Mouse (Mus musculus) heart, adult 2 months (tissue): ENCODE results near the gene Mark2. TPM values are rescaled to one million over a fixed set of nuclear protein-coding genes. Genes with fewer than 3 reads are reported as not detected.

Source experiments
- DNase-seq, 2 experiments: peaks; one replicate each; pipeline ENCODE4 v3.0.0; 2021
- H3K27ac ChIP-seq: fragments of 200-600 bp; 2 replicates; pipeline ENCODE4 v1.8.1; 2022
- H3K27me3 ChIP-seq: fragments of 200-500 bp; 2 replicates; pipeline ENCODE4 v1.6.1; 2012; ENCODE audit warnings: mild to moderate bottlenecking, low read length, inconsistent platforms, mixed read lengths; ENCODE audit not compliant: control insufficient read depth, insufficient read depth
- H3K36me3 ChIP-seq: fragments of 200-500 bp; 2 replicates; pipeline ENCODE4 v1.6.1; 2012; ENCODE audit warnings: low read length, inconsistent platforms; ENCODE audit not compliant: control insufficient read depth, insufficient read depth
- H3K4me1 ChIP-seq: fragments of 200-500 bp; 2 replicates; pipeline ENCODE4 v1.6.1; 2011; ENCODE audit warnings: low read length; ENCODE audit not compliant: control insufficient read depth, insufficient read depth
- H3K4me3 ChIP-seq: fragments of 200-600 bp; 2 replicates; pipeline ENCODE4 v1.8.1; 2022
- H3K79me2 ChIP-seq: fragments of 200-500 bp; replicated peaks from 2 replicates; pipeline ENCODE4 v1.6.1; 2012; ENCODE audit warnings: mild to moderate bottlenecking, inconsistent platforms, low read length, moderate library complexity, mixed read lengths; ENCODE audit not compliant: control insufficient read depth, insufficient read depth
- H3K9ac ChIP-seq: fragments of 200-500 bp; 2 replicates; pipeline ENCODE4 v1.6.1; 2012; ENCODE audit warnings: low read depth, mild to moderate bottlenecking, control low read depth, inconsistent platforms, low read length, mixed read lengths
- CTCF ChIP-seq: fragments of 200-600 bp; IDR thresholded peaks from 2 replicates; pipeline ENCODE4 v1.8.1; 2022; ENCODE audit warnings: antibody characterized with exemption, mild to moderate bottlenecking, moderate library complexity
- EP300 ChIP-seq: fragments of 200-500 bp; IDR thresholded peaks from 2 replicates; pipeline ENCODE4 v1.6.1; 2011; ENCODE audit warnings: low read depth, low read length, control low read depth; ENCODE audit not compliant: insufficient read depth
- POLR2A ChIP-seq: fragments of 200-500 bp; IDR thresholded peaks from 2 replicates; pipeline ENCODE4 v1.6.1; 2011; ENCODE audit warnings: mild to moderate bottlenecking, low read depth, low read length, control low read depth; ENCODE audit not compliant: insufficient read depth
- WGBS: fragments of 180-500 bp; shearing (Covaris S2); methylation state at CpG from one replicate; pipeline ENCODE4 v1.1.7; 2018; 5-methylcytosine and 5-hydroxymethylcytosine counted together
- intact Hi-C: fragments of 180-260 bp; cut with DNase I; formaldehyde crosslinking; loops from one replicate; pipeline ENCODE4 v1.15.1; 2025
- polyA plus RNA-seq: library from polyadenylated mRNA; depleted of rRNA; stranded (reverse); fragments of >200 nt; gene quantifications from 2 replicates; pipeline ENCODE4 v1.2.3, GENCODE M21; 2012
- total RNA-seq, 2 experiments: library from RNA; stranded (reverse); gene quantifications; 2 replicates each; pipeline ENCODE4 v1.2.3; 2021

The Mark2 gene
- total and polyA plus RNA-seq, 3 experiments, result 46.2 to 53.8 (median 53.1) TPM

- no peak for TF ChIP-seq EP300
- no peak for TF ChIP-seq CTCF
- no peak for TF ChIP-seq POLR2A
- Histone ChIP-seq H3K27me3 (no peaks in the 10 kb centered on the region), H3K27ac (no peak overlapping the region), H3K9ac (no peak overlapping the region), H3K4me3 (no peak overlapping the region), H3K36me3 (no peaks in the 10 kb centered on the region), H3K79me2 (no peaks in the 10 kb centered on the region), H3K4me1 (no peaks in the 10 kb centered on the region)
- peak in 1 of 2 experiments; percentile 30 for DNase-seq
- intact Hi-C loops, result no loop called here
- WGBS, result 75% methylated on average over 11 of the region's 11 CpGs
These were observed 11.3 kb upstream of the Mark2 start for GRCm38 (mm10) chr19:7352809-7353495.

GRCm38 (mm10) chr19:7349993-7350392 is 8.3 kb upstream of the Mark2 start:
- no peak for DNase-seq
- H3K27me3 ChIP-seq, result no peaks in the 10 kb centered on the region
- intact Hi-C loops, result loop anchor here (10.0 kb wide), 1 partner anchor 285 kb away; no protein-coding TSS in a partner anchor
- H3K79me2 ChIP-seq, result no peaks in the 10 kb centered on the region
- TF ChIP-seq POLR2A (no peak), EP300 (no peak), CTCF (no peak)
- H3K4me3 ChIP-seq, result no peak overlapping the region
- WGBS, result 65% methylated on average over 1 of the region's 1 CpGs
- no peaks in the 10 kb centered on the region for H3K36me3 ChIP-seq
- no peak overlapping the region for H3K9ac ChIP-seq
- no peaks in the 10 kb centered on the region for H3K4me1 ChIP-seq
- no peak overlapping the region for H3K27ac ChIP-seq

GRCm38 (mm10) chr19:7345235-7345755 is 3.6 kb upstream of the Mark2 start:
- H3K4me3 ChIP-seq, result no peak overlapping the region
- TF ChIP-seq CTCF (peak; percentile 78), POLR2A (no peak), EP300 (0 out of 2 replicates have a peak, but pooled peaks have one; percentile 18)
- intact Hi-C loops, result loop anchor here (1.0 to 10.0 kb wide), 3 partner anchors 81 to 280 kb away; no protein-coding TSS in a partner anchor
- no peak overlapping the region for H3K9ac ChIP-seq
- 23% methylated on average over 4 of the region's 4 CpGs for WGBS
- no peaks in the 10 kb centered on the region for H3K36me3 ChIP-seq
- DNase-seq, result peak; percentile 21 to 37
- H3K27ac ChIP-seq, result no peak overlapping the region
- H3K4me1 ChIP-seq, result peaks cover 3% of the 10 kb centered on the region
- no peaks in the 10 kb centered on the region for H3K27me3 ChIP-seq
- H3K79me2 ChIP-seq, result no peaks in the 10 kb centered on the region; the same call in 1 of the 2 replicates

- TF ChIP-seq CTCF, result no peak
- no peak for TF ChIP-seq EP300
- TF ChIP-seq POLR2A, result no peak
- Histone ChIP-seq H3K36me3 (peaks cover 4% of the 10 kb centered on the region), H3K9ac (no peak overlapping the region), H3K4me1 (peaks cover 21% of the 10 kb centered on the region), H3K27ac (no peak overlapping the region), H3K4me3 (no peak overlapping the region), H3K79me2 (peaks cover 1% of the 10 kb centered on the region; the same call in 1 of the 2 replicates), H3K27me3 (no peaks in the 10 kb centered on the region)
- WGBS, result 93% methylated on average over 2 of the region's 2 CpGs
- no peak for DNase-seq
- intact Hi-C loops, result loop anchor here (2.0 to 10.0 kb wide), 4 partner anchors 35 to 278 kb away; partner anchors contain the start of genes Cox8a and Spindoc
These were observed 986 bp upstream of the Mark2 start for GRCm38 (mm10) chr19:7342646-7343045.

- under 1% methylated on average over 41 of the region's 46 CpGs for WGBS
- intact Hi-C loops, result loop anchor here (2.0 to 10.0 kb wide), 4 partner anchors 34 to 276 kb away; partner anchors contain the start of genes 2700081O15Rik and Cox8a
These were observed 732 bp downstream of the Mark2 start for GRCm38 (mm10) chr19:7340780-7341475.

More at GRCm38 (mm10) chr19:7340780-7341475, 732 bp downstream of the Mark2 start:
- Histone ChIP-seq H3K9ac (peak overlapping the region; percentile 94), H3K4me1 (peaks cover 21% of the 10 kb centered on the region), H3K27ac (peak overlapping the region; percentile 84), H3K27me3 (no peaks in the 10 kb centered on the region), H3K36me3 (peaks cover 4% of the 10 kb centered on the region), H3K79me2 (peaks cover 7% of the 10 kb centered on the region), H3K4me3 (peak overlapping the region; percentile 93)
- DNase-seq, result no peak
- no peak for TF ChIP-seq EP300
